Mouse (Mus musculus) hindbrain, postnatal 0 days (tissue): ENCODE results near the gene Ccdc12. TPM values are rescaled to one million over a fixed set of nuclear protein-coding genes. Genes with fewer than 3 reads are reported as not detected.

ENCODE experiments used
- ATAC-seq: fragments of 200-750 bp; cut with Nextera tagmentation; 2 replicates; pipeline ENCODE4 v1.8.0; 2017; ENCODE audit warnings: mild to moderate bottlenecking, moderate TSS enrichment, moderate library complexity
- DNase-seq: peaks from one replicate; pipeline ENCODE4 v3.0.0-alpha.2; 2015; ENCODE audit warnings: low spot score
- H3K27ac ChIP-seq: fragments of 300-500 bp; sonication (generic); 2 replicates; pipeline ENCODE4 v1.5.1; 2014; ENCODE audit warnings: mild to moderate bottlenecking
- H3K27me3 ChIP-seq: fragments of 300-500 bp; sonication (generic); 2 replicates; pipeline ENCODE4 v1.6.1; 2014; ENCODE audit warnings: low read length, mixed read lengths; ENCODE audit not compliant: insufficient read depth
- H3K36me3 ChIP-seq: fragments of 300-500 bp; sonication (generic); 2 replicates; pipeline ENCODE4 v1.6.1; 2014; ENCODE audit warnings: low read length, mixed read lengths; ENCODE audit not compliant: insufficient read depth
- H3K4me1 ChIP-seq: fragments of 300-500 bp; sonication (generic); 2 replicates; pipeline ENCODE4 v1.6.1; 2014; ENCODE audit warnings: antibody characterized with exemption, low read length, mixed read lengths; ENCODE audit not compliant: insufficient read depth
- H3K4me2 ChIP-seq: fragments of 300-500 bp; sonication (generic); 2 replicates; pipeline ENCODE4 v1.6.1; 2014; ENCODE audit warnings: low read depth, mild to moderate bottlenecking, low read length, moderate library complexity, mixed read lengths
- H3K4me3 ChIP-seq: fragments of 300-500 bp; sonication (generic); 2 replicates; pipeline ENCODE4 v1.5.1; 2014; ENCODE audit warnings: low read length
- H3K9ac ChIP-seq: fragments of 300-500 bp; sonication (generic); replicated peaks from 2 replicates; pipeline ENCODE4 v1.6.1; 2014; ENCODE audit warnings: mild to moderate bottlenecking, low read length, moderate library complexity, mixed read lengths
- H3K9me3 ChIP-seq: fragments of 300-500 bp; sonication (generic); 2 replicates; pipeline ENCODE4 v1.6.1; 2016; ENCODE audit warnings: low read length, mixed read lengths
- CTCF ChIP-seq: IDR thresholded peaks from 2 replicates; pipeline ENCODE4 v1.5.1; 2016; ENCODE audit warnings: antibody characterized with exemption, control low read depth, low read depth
- WGBS: fragments of 180-500 bp; shearing (Covaris S2); extraction: QIAGEN DNeasy Blood & Tissue Kit; methylation state at CpG from one replicate; pipeline ENCODE4 v1.1.7; 2014; 5-methylcytosine and 5-hydroxymethylcytosine counted together
- polyA plus RNA-seq: library from polyadenylated mRNA; unstranded; fragments of >200 nt; fragmentation: Nextera tagmentation; extraction: Ambion mirVana; gene quantifications from 2 replicates; pipeline ENCODE4 v1.2.1, GENCODE M21; 2015
- total RNA-seq: library from RNA; depleted of rRNA; stranded (reverse); fragments of >200 nt; gene quantifications from 2 replicates; pipeline ENCODE4 v1.2.3, GENCODE M21; 2014

The Ccdc12 gene
- total and polyA plus RNA-seq, 2 experiments from 2014 or later, result 17.0 to 113 TPM

GRCm38 (mm10) chr9:110654726-110655650 lies 1.3 kb upstream of the Ccdc12 start:
- Histone ChIP-seq H3K27ac (no peak overlapping the region), H3K4me2 (peak overlapping the region; percentile 98), H3K36me3 (no peaks in the 10 kb centered on the region), H3K9me3 (no peaks in the 10 kb centered on the region), H3K9ac (no peak overlapping the region), H3K4me1 (peaks cover 26% of the 10 kb centered on the region), H3K27me3 (no peaks in the 10 kb centered on the region), H3K4me3 (peak overlapping the region; percentile 71; the same call in 1 of the 2 replicates)
- WGBS, result 84% methylated on average over 19 of the region's 19 CpGs
- ATAC-seq, result no peak
- no peak for DNase-seq
- TF ChIP-seq CTCF, result no peak

DNA sequence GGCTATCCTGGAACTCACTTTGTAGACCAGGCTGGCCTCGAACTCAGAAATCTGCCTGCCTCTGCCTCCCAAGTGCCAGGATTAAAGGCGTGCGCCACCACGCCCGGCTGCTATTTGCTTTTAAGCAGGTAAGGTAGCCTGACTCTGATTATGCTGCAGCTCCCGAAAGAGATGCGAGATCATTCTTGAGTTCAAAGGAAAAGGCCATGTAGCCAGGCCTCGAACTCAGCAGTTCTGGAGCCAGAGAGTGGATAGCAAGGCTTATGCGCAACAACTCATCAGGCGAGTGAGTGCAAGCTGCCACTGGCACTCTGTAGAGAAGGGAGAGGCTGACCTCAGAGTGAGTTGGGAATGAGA lies 674 bp upstream of the Ccdc12 start:
- ATAC-seq, result no peak
- peaks cover 26% of the 10 kb centered on the region for H3K4me1 ChIP-seq

GRCm38 (mm10) chr9:110657474-110658078 lies 1.3 kb downstream of the Ccdc12 start:
- no peak for TF ChIP-seq CTCF
- no peak for DNase-seq
- Histone ChIP-seq H3K9ac (peak overlapping the region; percentile 61; the same call in 1 of the 2 replicates), H3K27ac (peak overlapping the region; percentile 94; the same call in 1 of the 2 replicates), H3K27me3 (no peaks in the 10 kb centered on the region), H3K4me1 (peaks cover 21% of the 10 kb centered on the region), H3K4me2 (peak overlapping the region; percentile 72), H3K9me3 (no peaks in the 10 kb centered on the region), H3K4me3 (peak overlapping the region; percentile 56), H3K36me3 (no peaks in the 10 kb centered on the region)
- 72% methylated on average over 13 of the region's 13 CpGs for WGBS
- ATAC-seq, result no peak

More for the DNA sequence above, 674 bp upstream of the Ccdc12 start:
- DNase-seq, result no peak
- Histone ChIP-seq H3K4me3 (peak overlapping the region; percentile 56), H3K36me3 (no peaks in the 10 kb centered on the region), H3K9me3 (no peaks in the 10 kb centered on the region), H3K4me2 (peak overlapping the region; percentile 72), H3K9ac (peak overlapping the region; percentile 61; the same call in 1 of the 2 replicates), H3K27ac (peak overlapping the region; percentile 94), H3K27me3 (no peaks in the 10 kb centered on the region)
- 87% methylated on average over 10 of the region's 10 CpGs for WGBS
- TF ChIP-seq CTCF, result no peak

GRCm38 (mm10) chr9:110659521-110659920 lies 3.2 kb downstream of the Ccdc12 start:
- no peaks in the 10 kb centered on the region for H3K36me3 ChIP-seq
- H3K4me3 ChIP-seq, result no peak overlapping the region
- no peak overlapping the region for H3K27ac ChIP-seq
- WGBS, result 94% methylated on average over 12 of the region's 12 CpGs
- H3K4me2 ChIP-seq, result no peak overlapping the region
- H3K27me3 ChIP-seq, result no peaks in the 10 kb centered on the region
- peaks cover 10% of the 10 kb centered on the region for H3K4me1 ChIP-seq
- DNase-seq (no peak), ATAC-seq (no peak)
- TF ChIP-seq CTCF, result no peak
- no peak overlapping the region for H3K9ac ChIP-seq
- H3K9me3 ChIP-seq, result no peaks in the 10 kb centered on the region

DNA sequence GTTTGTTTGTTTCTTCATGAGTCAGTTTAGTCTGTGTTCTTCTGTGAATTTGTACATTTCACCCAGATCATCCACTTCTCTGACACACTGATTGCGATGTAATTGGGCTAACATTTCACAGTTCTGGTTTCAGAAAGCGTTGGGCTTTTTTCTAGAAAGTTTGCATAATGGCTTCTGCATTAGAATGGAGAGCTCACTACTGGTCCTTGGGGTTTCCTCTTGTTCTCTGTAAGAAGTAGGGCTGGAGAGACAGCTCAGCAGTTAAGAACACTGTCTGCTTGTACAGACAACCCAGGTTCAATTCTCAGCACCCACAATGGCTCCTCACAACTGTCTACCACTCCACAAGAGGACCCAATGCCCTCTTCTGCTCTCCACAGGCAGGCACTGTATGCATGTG lies 3.9 kb downstream of the Ccdc12 start:
- no peaks in the 10 kb centered on the region for H3K9me3 ChIP-seq
- H3K36me3 ChIP-seq, result no peaks in the 10 kb centered on the region
- no peak overlapping the region for H3K9ac ChIP-seq
- H3K4me2 ChIP-seq, result no peak overlapping the region
- no peak for ATAC-seq
- peaks cover 9% of the 10 kb centered on the region for H3K4me1 ChIP-seq
- no peaks in the 10 kb centered on the region for H3K27me3 ChIP-seq
- no peak for TF ChIP-seq CTCF
- no peak overlapping the region for H3K4me3 ChIP-seq
- DNase-seq, result no peak
- no peak overlapping the region for H3K27ac ChIP-seq
- WGBS, result 84% methylated on average over 2 of the region's 2 CpGs

GRCm38 (mm10) chr9:110660856-110661612 lies 4.7 kb downstream of the Ccdc12 start:
- Histone ChIP-seq H3K4me2 (no peak overlapping the region), H3K36me3 (no peaks in the 10 kb centered on the region), H3K4me3 (no peak overlapping the region), H3K9me3 (no peaks in the 10 kb centered on the region), H3K4me1 (peaks cover 7% of the 10 kb centered on the region), H3K9ac (no peak overlapping the region), H3K27ac (no peak overlapping the region), H3K27me3 (no peaks in the 10 kb centered on the region)
- 84% methylated on average over 7 of the region's 7 CpGs for WGBS
- no peak for ATAC-seq
- no peak for TF ChIP-seq CTCF
- DNase-seq, result no peak
